Mouse (Mus musculus) kidney, adult 11 months (tissue): ENCODE results near the gene Bmx.
A peak's percentile ranks its signal among the peaks of the same experiment; 100 is the strongest.

Experiments used
- DNase-seq: peaks from one replicate; pipeline ENCODE4 v3.0.0; 2022

Bmx gene

DNA sequence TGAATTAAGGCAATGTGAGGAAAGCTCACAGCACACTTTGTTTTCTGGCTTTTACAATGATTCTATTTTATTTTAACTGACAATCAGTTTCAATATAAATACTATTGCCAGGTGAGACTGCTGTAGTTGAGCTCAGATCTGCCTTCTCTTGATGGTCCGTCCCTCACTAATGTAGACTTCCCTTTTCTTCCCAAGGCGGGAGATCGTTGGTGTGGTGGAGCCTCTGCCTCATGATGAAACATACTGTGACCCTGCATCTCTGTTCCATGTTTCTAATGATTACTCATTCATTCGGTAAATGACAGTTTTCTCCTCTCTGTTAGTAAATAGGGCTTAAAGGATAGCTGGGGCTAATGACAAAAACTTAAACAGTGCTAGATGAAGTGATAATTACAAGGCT is 84.1 kb downstream of the Bmx start:
- DNase-seq: no peak

DNA sequence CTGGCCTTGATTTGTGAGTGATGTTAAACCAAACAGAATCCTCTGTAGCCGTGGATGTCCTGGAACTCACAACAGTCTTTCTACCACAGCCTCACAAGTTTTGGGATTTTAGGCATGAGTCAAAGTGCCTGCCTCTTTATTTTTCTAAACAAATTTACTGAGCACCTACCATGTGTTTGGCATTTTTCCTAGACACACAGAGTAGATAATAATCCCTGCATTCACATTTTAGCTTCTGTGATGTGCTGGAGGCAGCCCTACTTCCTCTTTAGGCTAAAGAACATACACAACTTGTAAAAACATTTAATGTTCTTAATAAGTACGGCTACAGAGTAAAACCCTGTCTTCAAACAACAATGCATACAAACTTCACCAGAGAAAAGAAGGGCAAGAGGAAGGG is 87.0 kb downstream of the Bmx start:
- no peak for DNase-seq

DNA sequence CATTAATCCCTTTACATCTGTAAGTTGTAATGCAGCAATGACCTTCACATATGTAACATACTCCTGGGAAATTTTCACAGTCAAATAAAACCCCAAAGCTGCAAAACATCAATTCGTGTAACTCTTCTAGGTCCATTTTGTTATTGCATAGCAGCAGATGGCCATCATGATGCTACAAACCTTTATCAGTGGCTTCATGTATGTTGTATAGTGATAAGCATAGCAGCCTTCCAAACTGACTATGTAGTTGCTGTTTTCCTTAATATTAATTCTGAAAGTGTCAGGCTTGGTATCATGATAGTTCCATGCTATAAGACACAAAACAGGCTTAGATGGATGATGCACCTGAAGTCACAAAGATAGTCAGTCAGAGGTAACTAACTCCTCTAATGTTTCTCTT is 93.3 kb downstream of the Bmx start:
- no peak for DNase-seq

DNA sequence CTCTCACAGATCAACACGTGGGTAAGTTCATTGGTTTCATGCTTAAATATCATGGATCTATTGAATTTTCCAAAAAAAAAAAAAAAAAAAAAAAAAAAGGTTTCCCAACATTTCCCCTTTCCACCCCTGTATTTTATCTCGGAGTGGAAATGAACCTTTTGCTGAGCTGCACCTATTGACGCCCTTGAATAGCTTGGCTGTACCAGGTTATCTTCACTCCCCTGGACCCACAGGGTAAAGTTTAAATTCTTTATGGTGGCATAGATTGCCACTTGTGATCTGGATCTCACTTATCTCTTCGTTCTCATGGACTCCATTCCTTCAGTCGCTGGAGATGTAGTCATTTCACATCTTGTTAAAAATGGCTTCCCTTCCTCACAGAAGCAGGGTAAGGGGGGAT is 103.4 kb downstream of the Bmx start:
- DNase-seq: no peak

DNA sequence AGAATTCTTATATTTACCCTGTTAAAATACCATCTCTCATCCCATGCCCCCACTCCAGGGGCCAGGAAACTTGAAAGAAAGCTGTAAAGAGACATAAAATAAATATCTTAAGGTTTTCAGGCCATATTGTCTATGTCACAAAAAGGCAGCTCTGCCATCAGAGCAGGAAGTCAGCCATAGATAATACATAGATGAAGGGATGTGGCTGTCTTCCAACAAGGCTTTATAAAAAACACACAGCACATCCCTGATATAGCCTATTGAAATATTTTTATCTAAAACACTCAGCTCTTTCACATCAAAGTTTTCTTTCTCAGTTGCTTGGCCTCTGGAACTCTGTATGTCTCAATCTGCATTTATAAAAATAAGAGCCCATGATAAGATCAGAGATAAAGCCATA is 104.4 kb downstream of the Bmx start:
- no peak for DNase-seq

DNA sequence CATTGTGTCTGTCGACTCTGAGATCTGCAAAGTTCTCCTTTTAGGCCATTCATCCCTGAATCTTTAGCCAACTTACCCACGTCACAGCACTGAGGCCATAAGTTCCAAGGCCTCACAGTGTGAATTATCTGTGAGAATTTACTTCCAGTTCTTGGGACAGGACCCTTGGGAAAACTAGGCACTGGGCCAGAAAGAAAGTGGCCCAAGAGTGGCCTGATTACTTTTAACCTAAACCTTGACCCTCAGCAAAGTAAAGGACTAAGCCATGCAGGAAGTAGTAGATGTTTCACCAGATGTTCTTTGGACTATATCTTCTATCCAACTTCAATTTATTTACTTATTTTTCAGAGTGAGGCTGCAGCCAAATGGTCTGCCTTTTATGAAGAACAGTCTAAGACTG is 105.3 kb downstream of the Bmx start:
- peak; percentile 53 for DNase-seq

DNA sequence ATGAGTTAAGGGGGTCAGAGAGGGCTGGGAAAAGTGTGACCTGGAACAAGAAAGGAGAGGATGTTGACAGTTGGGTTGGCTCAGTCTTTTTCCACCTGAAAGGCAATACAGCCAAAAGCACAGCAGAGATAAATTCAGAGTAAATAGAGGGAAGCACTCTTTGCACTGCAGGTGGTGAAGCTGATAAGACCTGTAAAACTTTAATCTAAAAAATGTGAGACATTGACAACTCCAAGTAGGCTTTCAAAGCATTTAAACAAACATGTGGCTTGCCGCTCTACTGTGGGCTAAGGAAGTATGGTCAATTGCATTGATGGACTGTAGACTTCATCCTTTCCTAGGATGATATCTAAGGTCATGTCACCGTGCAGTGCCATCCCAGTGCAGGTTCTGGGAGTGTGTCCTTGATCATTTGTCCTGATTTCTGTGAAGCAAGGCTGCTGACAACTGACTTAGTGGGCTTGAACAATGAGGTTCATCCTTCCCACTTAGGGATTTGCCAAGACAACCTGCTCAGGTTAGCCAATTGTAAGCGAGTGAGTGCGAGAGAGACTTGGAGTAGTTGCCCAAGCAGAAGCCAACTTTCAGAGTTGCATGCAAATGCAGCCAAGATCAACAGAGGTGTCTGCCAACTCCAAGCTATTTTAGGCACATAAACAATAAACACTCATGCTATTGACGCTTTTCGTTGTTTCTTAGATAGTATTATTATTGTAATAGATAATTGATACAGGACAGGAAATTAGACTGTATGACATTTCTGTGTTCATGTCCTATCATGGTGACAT is 112.3 kb downstream of the Bmx start:
- no peak for DNase-seq
